Mouse (Mus musculus) stomach, embryonic 16.5 days (tissue): ENCODE results near the gene Gm10639. TPM values are rescaled to one million over a fixed set of nuclear protein-coding genes. Genes with fewer than 3 reads are reported as not detected.
"Not testable (repeated sequence)": the region's sequence is repeated elsewhere in the genome, so short reads cannot be mapped to it uniquely, and the experiment has no call there.

Experiments
- ATAC-seq: fragments of 200-750 bp; cut with Nextera tagmentation; 2 replicates; pipeline ENCODE4 v1.8.0; 2017; ENCODE audit warnings: moderate number of reproducible peaks, moderate TSS enrichment; ENCODE audit not compliant: insufficient read depth, low FRiP score
- H3K27ac ChIP-seq: fragments of 300-500 bp; sonication (generic); 2 replicates; pipeline ENCODE4 v1.5.1; 2014; ENCODE audit warnings: low read length
- H3K27me3 ChIP-seq: fragments of 300-500 bp; sonication (generic); 2 replicates; pipeline ENCODE4 v1.6.1; 2014; ENCODE audit warnings: low read length, control low read depth, mixed read lengths; ENCODE audit not compliant: control insufficient read depth, insufficient read depth
- H3K36me3 ChIP-seq: fragments of 300-500 bp; sonication (generic); 2 replicates; pipeline ENCODE4 v1.6.1; 2014; ENCODE audit warnings: low read length; ENCODE audit not compliant: control insufficient read depth, insufficient read depth
- H3K4me1 ChIP-seq: fragments of 300-500 bp; sonication (generic); 2 replicates; pipeline ENCODE4 v1.6.1; 2014; ENCODE audit warnings: low read length, control low read depth, mixed read lengths; ENCODE audit not compliant: control insufficient read depth, insufficient read depth
- H3K4me2 ChIP-seq: fragments of 300-500 bp; sonication (generic); 2 replicates; pipeline ENCODE4 v1.6.1; 2014; ENCODE audit warnings: low read depth, low read length, mixed read lengths
- H3K4me3 ChIP-seq: fragments of 300-500 bp; sonication (generic); replicated peaks from 2 replicates; pipeline ENCODE4 v1.5.1; 2014; ENCODE audit warnings: mild to moderate bottlenecking, low read length
- H3K9ac ChIP-seq: fragments of 300-500 bp; sonication (generic); 2 replicates; pipeline ENCODE4 v1.6.1; 2014; ENCODE audit warnings: low read length
- H3K9me3 ChIP-seq: fragments of 300-500 bp; sonication (generic); replicated peaks from 2 replicates; pipeline ENCODE4 v1.6.1; 2016; ENCODE audit warnings: low read length, control low read depth; ENCODE audit not compliant: control insufficient read depth
- WGBS: fragments of 180-500 bp; shearing (Covaris S2); extraction: QIAGEN DNeasy Blood & Tissue Kit; methylation state at CpG from one replicate; pipeline ENCODE4 v1.1.7; 2014; 5-methylcytosine and 5-hydroxymethylcytosine counted together
- polyA plus RNA-seq: library from polyadenylated mRNA; unstranded; fragments of >200 nt; fragmentation: Nextera tagmentation; extraction: Ambion mirVana; gene quantifications from 2 replicates; pipeline ENCODE4 v1.2.1, GENCODE M21; 2015

The Gm10639 gene
- polyA plus RNA-seq, 1 experiment from 2014 or later = 0.65 TPM

DNA sequence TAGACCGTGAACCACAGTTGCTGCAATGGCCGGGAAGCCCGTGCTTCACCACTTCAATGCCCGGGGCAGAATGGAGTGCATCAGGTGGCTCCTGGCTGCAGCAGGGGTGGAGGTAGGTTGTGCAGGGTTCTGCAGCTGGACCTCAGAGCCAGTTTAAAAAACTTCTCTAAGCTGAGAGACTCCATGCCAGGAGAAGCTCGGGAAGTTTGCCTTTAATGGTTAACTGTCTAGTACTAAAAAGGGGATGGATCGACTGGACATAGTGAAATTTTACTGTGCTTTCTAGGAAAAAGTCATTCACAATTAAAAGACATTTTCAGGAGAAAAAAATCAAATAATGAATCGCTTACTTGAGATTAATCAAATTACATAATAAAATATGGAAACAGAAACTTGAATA lies 5.1 kb downstream of the Gm10639 start:
- WGBS = 84% methylated on average over 4 of the region's 7 CpGs
- H3K9me3 ChIP-seq, H3K4me1 ChIP-seq, H3K9ac ChIP-seq, H3K36me3 ChIP-seq, H3K4me2 ChIP-seq, H3K4me3 ChIP-seq, H3K27ac ChIP-seq, H3K27me3 ChIP-seq, ATAC-seq: not testable (repeated sequence)

- not testable (repeated sequence) for H3K4me2 ChIP-seq, H3K4me1 ChIP-seq, H3K9ac ChIP-seq, H3K4me3 ChIP-seq, H3K9me3 ChIP-seq, ATAC-seq, H3K27ac ChIP-seq, H3K36me3 ChIP-seq, H3K27me3 ChIP-seq
- 15% methylated on average over 6 of the region's 6 CpGs for WGBS
These were observed 6.4 kb downstream of the Gm10639 start for GRCm38 (mm10) chr9:78296089-78296488.

- ATAC-seq = no peak
- Histone ChIP-seq H3K27me3 (no peaks in the 10 kb centered on the region), H3K27ac (no peak overlapping the region), H3K4me2 (no peak overlapping the region), H3K9me3 (no peaks in the 10 kb centered on the region), H3K9ac (no peak overlapping the region), H3K4me3 (no peak overlapping the region), H3K4me1 (no peaks in the 10 kb centered on the region), H3K36me3 (no peaks in the 10 kb centered on the region)
- 81% methylated on average over 1 of the region's 1 CpGs for WGBS
These were observed 8.5 kb downstream of the Gm10639 start for GRCm38 (mm10) chr9:78298232-78298631.

DNA sequence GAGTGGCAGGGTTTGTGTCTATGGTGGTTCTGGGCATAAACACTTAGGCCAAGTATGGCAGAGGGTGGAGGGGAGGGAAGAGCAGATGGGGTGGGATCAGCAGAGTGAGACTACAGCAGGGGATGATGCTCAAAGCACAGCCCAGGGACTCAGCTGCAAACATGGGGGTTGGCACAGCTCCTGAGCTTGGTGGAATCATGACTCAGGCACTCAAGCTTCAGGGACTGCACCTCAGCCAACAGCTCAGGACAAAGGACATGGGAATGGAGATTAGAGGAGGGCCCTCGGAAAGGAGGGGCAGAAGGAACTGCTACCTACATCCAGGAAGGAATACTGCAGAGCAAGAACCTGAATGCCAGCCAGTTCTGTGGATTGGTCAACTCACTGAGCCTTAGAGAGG lies 9.4 kb downstream of the Gm10639 start:
- peak; percentile 58; the same call in 1 of the 2 replicates for ATAC-seq
- not testable (repeated sequence) for H3K9me3 ChIP-seq, H3K27me3 ChIP-seq, H3K4me1 ChIP-seq, H3K27ac ChIP-seq, H3K4me3 ChIP-seq, H3K4me2 ChIP-seq, H3K36me3 ChIP-seq, H3K9ac ChIP-seq
- WGBS = 62% methylated on average over 1 of the region's 1 CpGs

GRCm38 (mm10) chr9:78308122-78308521 lies 18.4 kb downstream of the Gm10639 start:
- H3K36me3 ChIP-seq, H3K27me3 ChIP-seq, H3K4me3 ChIP-seq, H3K4me2 ChIP-seq, H3K9ac ChIP-seq, H3K27ac ChIP-seq, H3K4me1 ChIP-seq, H3K9me3 ChIP-seq, ATAC-seq: not testable (repeated sequence)
- WGBS = 60% methylated on average over 1 of the region's 3 CpGs

- no peak within 1 kb of the TSS for H3K4me2 ChIP-seq
- ATAC-seq = no peak
- no peaks in the 10 kb centered on the region for H3K36me3 ChIP-seq
- H3K27ac ChIP-seq = no peak within 1 kb of the TSS
- WGBS = 85% methylated on average over 2 of the region's 2 CpGs
- no peak within 1 kb of the TSS for H3K4me3 ChIP-seq
- no peaks in the 10 kb centered on the region for H3K4me1 ChIP-seq
- no peak within 1 kb of the TSS for H3K9ac ChIP-seq
- no peaks in the 10 kb centered on the region for H3K27me3 ChIP-seq
- H3K9me3 ChIP-seq = no peaks in the 10 kb centered on the region
These were observed 25.0 kb downstream of the Gm10639 start, which contains the start of gene Omt2a for GRCm38 (mm10) chr9:78314696-78315095. TSS of gene Omt2a (minus strand) at chr9:78314796.

- no peaks in the 10 kb centered on the region for H3K36me3 ChIP-seq
- no peak overlapping the region for H3K9ac ChIP-seq
- H3K4me1 ChIP-seq = no peaks in the 10 kb centered on the region
- H3K27me3 ChIP-seq = no peaks in the 10 kb centered on the region
- no peak overlapping the region for H3K4me2 ChIP-seq
- H3K9me3 ChIP-seq = no peaks in the 10 kb centered on the region
- 36% methylated on average over 1 of the region's 1 CpGs for WGBS
- H3K27ac ChIP-seq = no peak overlapping the region
- H3K4me3 ChIP-seq = no peak overlapping the region
- no peak for ATAC-seq
These were observed 29.8 kb downstream of the Gm10639 start for GRCm38 (mm10) chr9:78319499-78319898.

- H3K27ac ChIP-seq, H3K9ac ChIP-seq, ATAC-seq, H3K4me1 ChIP-seq, H3K9me3 ChIP-seq, H3K4me2 ChIP-seq, H3K27me3 ChIP-seq, H3K4me3 ChIP-seq, H3K36me3 ChIP-seq: not testable (repeated sequence)
- 86% methylated on average over 1 of the region's 1 CpGs for WGBS
These were observed 37.6 kb downstream of the Gm10639 start, which contains the start of gene Omt2b for GRCm38 (mm10) chr9:78327289-78327688. TSS of gene Omt2b (plus strand) at chr9:78327589.

DNA sequence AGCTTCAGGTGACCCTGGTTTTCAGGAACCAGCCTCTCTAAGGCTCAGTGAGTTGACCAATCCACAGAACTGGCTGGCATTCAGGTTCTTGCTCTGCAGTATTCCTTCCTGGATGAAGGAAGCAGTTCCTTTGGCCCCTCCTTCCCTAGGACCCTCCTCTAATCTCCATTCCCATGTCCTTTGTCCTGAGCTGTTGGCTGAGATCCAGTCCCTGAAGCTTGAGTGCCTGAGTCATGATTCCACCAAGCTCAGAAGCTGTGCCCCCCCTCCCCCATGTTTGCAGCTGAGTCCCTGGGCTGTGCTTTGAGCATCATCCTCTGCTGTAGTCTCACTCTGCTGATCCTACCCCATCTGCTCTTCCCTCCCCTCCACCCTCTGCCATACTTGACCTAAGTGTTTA lies 47.3 kb downstream of the Gm10639 start:
- not testable (repeated sequence) for H3K4me2 ChIP-seq, H3K4me1 ChIP-seq, H3K9ac ChIP-seq, H3K36me3 ChIP-seq, H3K9me3 ChIP-seq, H3K27me3 ChIP-seq, H3K27ac ChIP-seq, H3K4me3 ChIP-seq
- peak; percentile 71 for ATAC-seq

GRCm38 (mm10) chr9:78340324-78340723 lies 50.6 kb downstream of the Gm10639 start:
- H3K27ac ChIP-seq, H3K4me2 ChIP-seq, H3K4me3 ChIP-seq, H3K9me3 ChIP-seq, H3K27me3 ChIP-seq, H3K4me1 ChIP-seq, H3K36me3 ChIP-seq, ATAC-seq, H3K9ac ChIP-seq: not testable (repeated sequence)
- 16% methylated on average over 8 of the region's 8 CpGs for WGBS
